ENCODE assay signal across 8 mouse cellular contexts in genomic region chr16:58299495-58299894, GRCm38 (mm10).
DNase-seq lines count a peak whose midpoint lies in the region; ATAC-seq and TF ChIP-seq lines count a peak whose summit lies in the region.

No protein-coding gene starts in this region.

- H3K9me3 ChIP-seq in intestine, embryonic 14.5 days (ENCODE audit: control insufficient read depth, low read length), result no peaks in the 10 kb centered on the region
- H3K9me3 ChIP-seq in megakaryocyte, embryonic 14.5 days, result no peaks in the 10 kb centered on the region

- no peaks in the 10 kb centered on the region for H3K27me3 ChIP-seq in intestine, embryonic 14.5 days (replicated peaks; ENCODE audit: control insufficient read depth, insufficient read depth, low read length)
- no peaks in the 10 kb centered on the region for H3K27me3 ChIP-seq in megakaryocyte, embryonic 14.5 days (replicated peaks)

- H3K36me3 ChIP-seq in intestine, embryonic 14.5 days (ENCODE audit: control insufficient read depth, insufficient read depth, low read length), result no peaks in the 10 kb centered on the region
- no peaks in the 10 kb centered on the region for H3K36me3 ChIP-seq in megakaryocyte, embryonic 14.5 days (replicated peaks; ENCODE audit: low read length)

- ATAC-seq in intestine, embryonic 14.5 days (replicated peaks; ENCODE audit: low FRiP score, low TSS enrichment, low read depth), result peak; percentile 64

- peak; percentile 81 for TF ChIP-seq CTCF in cortical plate, adult 2 months (IDR thresholded peaks at IDR 0.05; ENCODE audit: extremely low read depth, insufficient read depth, low read length)
- peak; percentile 84 for TF ChIP-seq CTCF in gastrocnemius, adult 2 months (IDR thresholded peaks at IDR 0.05)

- peak; percentile 11 to 21 for DNase-seq in urinary bladder, adult 18-20 months (ENCODE audit: low spot score in 2 of 2)
- DNase-seq in urinary bladder, postnatal 10 days (ENCODE audit: low spot score), result no peak
- DNase-seq in gastrocnemius, adult 2 months, result peak; percentile 40
- DNase-seq in intestine, embryonic 14.5 days (ENCODE audit: low spot score), result peak; percentile 72
- peak; percentile 61 to 63 for DNase-seq in left cerebral cortex, adult 18-20 months (ENCODE audit: low spot score in 2 of 2)
- DNase-seq in right cerebral cortex, postnatal 25 days, result peak; percentile 49

- no peak overlapping the region for H3K27ac ChIP-seq in cortical plate, adult 2 months (ENCODE audit: insufficient read depth, low read length)
- H3K27ac ChIP-seq in gastrocnemius, adult 2 months, result no peak overlapping the region
- H3K27ac ChIP-seq in intestine, embryonic 14.5 days (ENCODE audit: low read depth), result no peak overlapping the region

- no peak for TF ChIP-seq POLR2A in cortical plate, adult 2 months (IDR thresholded peaks at IDR 0.05; ENCODE audit: extremely low read depth, insufficient read depth, low read length)

- H3K9ac ChIP-seq in intestine, embryonic 14.5 days (ENCODE audit: low read length), result no peak overlapping the region

- WGBS in intestine, embryonic 14.5 days, result 21% methylated on average over 4 of the region's 4 CpGs

- no peak overlapping the region for H3K4me2 ChIP-seq in intestine, embryonic 14.5 days (ENCODE audit: low read length)

- H3K4me1 ChIP-seq in cortical plate, adult 2 months (ENCODE audit: control insufficient read depth, insufficient read depth, low read length), result no peaks in the 10 kb centered on the region
- H3K4me1 ChIP-seq in intestine, embryonic 14.5 days (replicated peaks; ENCODE audit: control insufficient read depth, insufficient read depth, low read length), result no peaks in the 10 kb centered on the region
- H3K4me1 ChIP-seq in megakaryocyte, embryonic 14.5 days, result peaks cover 12% of the 10 kb centered on the region

- H3K4me3 ChIP-seq in cortical plate, adult 2 months (ENCODE audit: insufficient read depth, low read length), result no peak overlapping the region
- H3K4me3 ChIP-seq in gastrocnemius, adult 2 months, result no peak overlapping the region
- H3K4me3 ChIP-seq in intestine, embryonic 14.5 days (ENCODE audit: low read depth, low read length), result no peak overlapping the region
- H3K4me3 ChIP-seq in megakaryocyte, embryonic 14.5 days (replicated peaks), result peak overlapping the region; percentile 17

- intact Hi-C loops in gastrocnemius, adult 2 months (cut with DNase I), result loop anchor here (1.0 to 10.0 kb wide), 2 partner anchors 152 to 325 kb away; no protein-coding TSS in a partner anchor
